Comparison of ENCODE assay signal across 21 mouse cellular contexts in genomic region chr15:93920996-93921395, GRCm38 (mm10).
DNase-seq lines count a peak whose midpoint lies in the region; ATAC-seq lines count a peak whose summit lies in the region.
"Had no signal": no experiment of that assay in that cellular context is flagged by ENCODE, and none has a peak within 500 bp of the region (broad histone marks: within the 10 kb centered on the region; RNA-seq: fewer than 3 reads in every experiment).

No protein-coding gene starts in this region.

- no peak overlapping the region for H3K4me3 ChIP-seq in heart, embryonic 15.5 days
- H3K4me3 ChIP-seq in embryonic facial prominence, embryonic 15.5 days (replicated peaks), result no peak overlapping the region
- no peak overlapping the region for H3K4me3 ChIP-seq in stomach, embryonic 16.5 days (replicated peaks; ENCODE audit: low read length)
- H3K4me3 ChIP-seq: forebrain, embryonic 13.5 days; neural tube, embryonic 13.5 days had no signal

- no peak for ATAC-seq in heart, embryonic 15.5 days (replicated peaks; ENCODE audit: insufficient number of reproducible peaks, insufficient read depth, low FRiP score, low read depth)
- ATAC-seq in embryonic facial prominence, embryonic 15.5 days (ENCODE audit: insufficient number of reproducible peaks, low FRiP score, low TSS enrichment, low read depth), result no peak
- ATAC-seq in stomach, embryonic 16.5 days (ENCODE audit: insufficient read depth, low FRiP score), result no peak
- no peak for ATAC-seq in megakaryocyte-erythroid progenitor cell, adult 5-6 weeks (replicated peaks; ENCODE audit: low FRiP score, low TSS enrichment, poor library complexity, severe bottlenecking)
- ATAC-seq in inflammation-experienced regulatory T-cells, adult 6 months, result no peak
- ATAC-seq: forebrain, embryonic 13.5 days had no signal

- H3K27ac ChIP-seq in heart, embryonic 15.5 days, result 0 out of 2 replicates have a peak overlapping the region, but pooled peaks have one; percentile 2
- H3K27ac ChIP-seq in embryonic facial prominence, embryonic 15.5 days (replicated peaks), result peak overlapping the region; percentile 29; the same call in 1 of the 2 replicates
- peak overlapping the region; percentile 51; the same call in 1 of the 2 replicates for H3K27ac ChIP-seq in stomach, embryonic 16.5 days (ENCODE audit: low read length)
- H3K27ac ChIP-seq: forebrain, embryonic 13.5 days; hindbrain, embryonic 14.5 days; neural tube, embryonic 13.5 days had no signal

- 73% methylated on average over 5 of the region's 5 CpGs for WGBS in heart, embryonic 15.5 days
- WGBS in embryonic facial prominence, embryonic 15.5 days, result 78% methylated on average over 5 of the region's 5 CpGs
- WGBS in stomach, embryonic 16.5 days, result 74% methylated on average over 5 of the region's 5 CpGs

- H3K4me1 ChIP-seq in heart, embryonic 15.5 days (replicated peaks), result peaks cover 26% of the 10 kb centered on the region
- peaks cover 23% of the 10 kb centered on the region for H3K4me1 ChIP-seq in embryonic facial prominence, embryonic 15.5 days
- H3K4me1 ChIP-seq in stomach, embryonic 16.5 days (ENCODE audit: control insufficient read depth, insufficient read depth, low read length), result peaks cover 16% of the 10 kb centered on the region
- H3K4me1 ChIP-seq: neural tube, embryonic 13.5 days had no signal

- no peaks in the 10 kb centered on the region for H3K9me3 ChIP-seq in heart, embryonic 15.5 days (replicated peaks)
- no peaks in the 10 kb centered on the region for H3K9me3 ChIP-seq in embryonic facial prominence, embryonic 15.5 days (replicated peaks)
- H3K9me3 ChIP-seq in stomach, embryonic 16.5 days (replicated peaks; ENCODE audit: control insufficient read depth, low read length), result no peaks in the 10 kb centered on the region
- H3K9me3 ChIP-seq: forebrain, embryonic 13.5 days; neural tube, embryonic 13.5 days had no signal

- no peaks in the 10 kb centered on the region for H3K36me3 ChIP-seq in heart, embryonic 15.5 days
- H3K36me3 ChIP-seq in embryonic facial prominence, embryonic 15.5 days, result no peaks in the 10 kb centered on the region
- H3K36me3 ChIP-seq in stomach, embryonic 16.5 days (ENCODE audit: control insufficient read depth, insufficient read depth, low read length), result no peaks in the 10 kb centered on the region
- H3K36me3 ChIP-seq: neural tube, embryonic 13.5 days had no signal

- no peaks in the 10 kb centered on the region for H3K27me3 ChIP-seq in heart, embryonic 15.5 days
- no peaks in the 10 kb centered on the region for H3K27me3 ChIP-seq in embryonic facial prominence, embryonic 15.5 days
- no peaks in the 10 kb centered on the region for H3K27me3 ChIP-seq in stomach, embryonic 16.5 days (ENCODE audit: control insufficient read depth, insufficient read depth, low read length)
- H3K27me3 ChIP-seq: forebrain, embryonic 13.5 days; neural tube, embryonic 13.5 days had no signal

- no peak overlapping the region for H3K9ac ChIP-seq in heart, embryonic 15.5 days
- no peak overlapping the region for H3K9ac ChIP-seq in embryonic facial prominence, embryonic 15.5 days
- no peak overlapping the region for H3K9ac ChIP-seq in stomach, embryonic 16.5 days (ENCODE audit: low read length)
- H3K9ac ChIP-seq: forebrain, embryonic 13.5 days; hindbrain, embryonic 14.5 days; neural tube, embryonic 13.5 days had no signal

- no peak overlapping the region for H3K4me2 ChIP-seq in heart, embryonic 15.5 days
- no peak overlapping the region for H3K4me2 ChIP-seq in embryonic facial prominence, embryonic 15.5 days (replicated peaks)
- no peak overlapping the region for H3K4me2 ChIP-seq in stomach, embryonic 16.5 days (ENCODE audit: low read depth, low read length)
- H3K4me2 ChIP-seq: forebrain, embryonic 13.5 days; hindbrain, embryonic 14.5 days; neural tube, embryonic 13.5 days had no signal

- no peak for DNase-seq in heart, adult 8-10 months (ENCODE audit: low spot score)
- DNase-seq in right cerebral cortex, adult 18-20 months, result peak; percentile 40
- no peak for DNase-seq in right cerebral cortex, adult 2 months (ENCODE audit: low spot score in 2 of 2)
- DNase-seq: adrenal gland, adult 2 months; cerebellum, adult 9-10 months; heart, adult 18-20 months; heart, postnatal 10 days; kidney, adult 2 months; lung, adult 18-20 months; lung, postnatal 14 days; midbrain, embryonic 14.5 days; right cerebral cortex, postnatal 14 days; spleen, adult 18-20 months had no signal
